Mouse (Mus musculus): ENCODE measurements at regions not wholly inside any gene's neighbourhood (a gene's known extent, or its start where the extent isn't known, plus 50 kb on each side); places are given as distances from the start of the nearest gene placed in this dataset.

- ATAC-seq (no peak), DNase-seq (no peak)
- WGBS: 80% methylated on average over 5 of the region's 5 CpGs
- H3K4me1 ChIP-seq (ENCODE audit: insufficient read depth): no peaks in the 10 kb centered on the region
- H3K36me3 ChIP-seq (ENCODE audit: insufficient read depth): no peaks in the 10 kb centered on the region
- H3K27me3 ChIP-seq (ENCODE audit: insufficient read depth, low read length): no peaks in the 10 kb centered on the region
- no peak for TF ChIP-seq CTCF (IDR thresholded peaks at IDR 0.05; ENCODE audit: low read depth)
- no peaks in the 10 kb centered on the region for H3K9me3 ChIP-seq (ENCODE audit: low read length)
- no peak overlapping the region for H3K4me3 ChIP-seq (ENCODE audit: low read depth, low read length)
- no peak overlapping the region for H3K9ac ChIP-seq
- H3K27ac ChIP-seq (ENCODE audit: low read depth, low read length): no peak overlapping the region
- no peak overlapping the region for H3K4me2 ChIP-seq (ENCODE audit: low read depth)
These were observed 51.5 kb upstream of the Zfhx3 start for GRCm38 (mm10) chr8:107890922-107891321.

Small RNA genes lying in the stretch of these regions (microRNA-seq; reads per million reads assigned to microRNA genes)
- gene Gm22825: 0 reads per million in 2 experiments
- gene Gm23646: 0 reads per million in 2 experiments
